Mouse (Mus musculus): ENCODE results near the gene Coro1c.
"Not testable (repeated sequence)": the region's sequence is repeated elsewhere in the genome, so short reads cannot be mapped to it uniquely, and the experiment has no call there.

Gene Coro1c

DNA sequence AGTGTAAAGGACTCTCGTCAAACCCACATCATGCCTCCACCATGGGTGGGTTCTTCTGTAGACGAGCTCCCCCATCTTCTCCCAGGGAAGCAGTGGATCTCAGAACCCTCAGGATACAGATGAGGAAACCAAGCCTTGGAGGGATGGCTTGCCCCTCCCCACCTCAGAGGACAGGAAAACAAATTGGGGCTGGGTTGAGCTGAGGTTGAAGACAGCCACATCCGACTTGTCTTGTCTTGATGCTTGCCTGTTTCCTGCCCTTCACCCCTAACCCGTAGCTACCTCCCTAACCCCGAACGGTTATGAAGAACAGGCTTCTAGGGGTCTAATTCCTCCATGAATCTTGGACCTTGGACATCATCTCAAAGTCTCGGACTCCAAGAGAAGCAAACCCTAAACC is 83.0 kb downstream of the Coro1c start:
- DNase-seq, result no peak

- no peak for DNase-seq
These were observed 84.3 kb downstream of the Coro1c start for GRCm38 (mm10) chr5:113824228-113824627.

GRCm38 (mm10) chr5:113818572-113818971 is 90.0 kb downstream of the Coro1c start:
- no peak for DNase-seq

- no peak for DNase-seq
These were observed 92.9 kb downstream of the Coro1c start for GRCm38 (mm10) chr5:113815638-113816152.

GRCm38 (mm10) chr5:113815041-113815389 is 93.5 kb downstream of the Coro1c start:
- no peak for DNase-seq

GRCm38 (mm10) chr5:113814111-113815040 is 94.2 kb downstream of the Coro1c start:
- no peak for DNase-seq

DNA sequence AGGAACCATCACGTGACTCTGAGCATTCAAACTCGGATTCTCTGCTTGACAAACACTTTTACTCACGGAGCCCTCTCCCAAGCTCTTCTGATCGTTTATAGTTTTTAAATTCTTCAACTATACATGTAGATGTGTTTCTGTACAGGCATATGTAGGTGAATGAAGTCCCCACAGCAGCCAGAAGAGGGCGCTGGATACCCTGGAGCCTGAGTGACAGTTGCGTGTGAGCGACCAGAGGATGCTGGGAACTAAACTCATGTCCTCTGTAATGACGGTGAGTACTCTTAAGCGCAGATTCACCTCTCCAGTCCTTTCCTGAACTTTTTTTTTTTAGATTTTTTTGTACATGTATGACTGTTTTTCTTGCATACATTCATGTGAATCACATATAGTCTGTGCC is 95.0 kb downstream of the Coro1c start:
- DNase-seq, result no peak

- no peak for DNase-seq
These were observed 95.9 kb downstream of the Coro1c start for GRCm38 (mm10) chr5:113812638-113813037.

GRCm38 (mm10) chr5:113811824-113812420 is 96.6 kb downstream of the Coro1c start:
- not testable (repeated sequence) for DNase-seq

DNA sequence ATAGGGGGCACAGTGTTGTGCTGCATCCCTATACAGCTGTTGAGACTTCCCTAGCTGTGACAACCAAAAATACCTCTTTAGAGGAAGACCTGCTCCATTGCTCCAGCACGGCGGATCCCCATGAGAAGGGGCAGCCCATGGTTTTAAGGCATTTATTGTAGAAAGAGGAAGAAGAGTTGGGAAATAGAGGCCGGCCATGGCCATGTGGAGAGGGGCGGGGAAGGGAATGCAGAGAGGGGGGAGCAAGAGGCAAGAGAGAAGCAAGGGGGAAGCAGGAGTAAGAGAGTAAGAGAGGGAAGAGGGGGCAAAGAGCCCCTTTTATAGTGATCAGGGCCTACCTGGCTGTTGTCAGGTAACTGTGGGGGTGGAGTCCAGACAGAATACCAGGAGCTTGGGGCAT is 98.4 kb downstream of the Coro1c start:
- no peak for DNase-seq

DNA sequence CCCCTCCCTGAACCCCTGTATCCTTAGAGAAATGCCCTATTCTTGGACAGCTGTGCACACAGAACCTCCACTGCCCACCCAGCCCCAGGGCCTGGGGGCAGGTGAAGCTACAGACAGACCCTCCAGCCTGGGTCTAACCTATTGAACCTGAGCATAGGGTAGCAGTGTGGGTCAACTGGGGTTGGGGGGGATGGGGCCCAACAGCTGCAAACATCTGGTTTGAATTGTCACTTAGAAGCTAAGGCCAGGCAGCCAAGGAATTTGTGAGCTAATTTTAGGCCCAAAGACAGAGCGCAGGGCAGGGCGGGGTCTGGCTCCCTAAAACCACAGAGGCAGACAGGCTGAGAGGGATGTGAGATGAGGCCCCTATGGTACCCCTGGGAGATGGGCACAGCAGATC is 100.4 kb downstream of the Coro1c start:
- no peak for DNase-seq

GRCm38 (mm10) chr5:113807712-113808111 is 100.8 kb downstream of the Coro1c start:
- no peak for DNase-seq

DNA sequence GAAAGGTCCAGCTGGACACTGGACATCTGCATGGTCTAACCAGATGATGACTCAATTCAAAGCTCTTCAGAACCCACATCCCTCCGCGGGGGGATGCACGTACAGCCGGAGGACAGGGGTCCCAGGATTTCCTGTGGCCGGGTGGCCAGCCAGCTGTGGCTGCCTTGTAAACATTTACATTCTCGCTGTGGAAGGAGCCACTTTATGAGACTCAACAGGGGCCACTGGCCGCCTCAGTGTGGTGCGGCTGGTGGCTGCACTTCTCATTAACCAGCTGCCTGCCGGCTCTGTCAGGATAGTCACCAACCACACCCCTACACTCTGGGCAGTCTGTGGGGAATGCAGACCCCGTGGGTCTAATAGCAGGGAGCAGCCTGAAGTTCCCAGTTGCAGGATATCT is 102.1 kb downstream of the Coro1c start:
- no peak for DNase-seq

DNA sequence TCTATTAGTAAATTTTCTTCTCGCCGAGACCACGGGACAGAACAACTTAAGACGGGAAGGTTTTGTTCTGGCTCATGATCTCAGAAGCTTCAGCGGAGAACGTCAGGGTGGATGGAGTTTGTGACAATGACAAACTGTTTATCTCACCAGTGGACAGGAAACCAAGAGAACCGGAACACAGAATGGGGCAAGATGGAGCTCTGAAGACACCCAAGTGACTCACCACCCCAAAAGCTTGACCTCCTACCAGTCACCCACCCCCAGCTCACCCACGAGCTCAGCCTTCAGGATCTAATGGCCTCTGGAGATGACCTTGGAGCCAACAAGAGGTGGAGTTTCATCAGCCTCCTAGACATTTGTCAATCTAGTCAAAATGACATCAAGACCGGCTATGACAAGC is 103.3 kb downstream of the Coro1c start:
- DNase-seq, result no peak

- no peak for DNase-seq
These were observed 104.1 kb downstream of the Coro1c start for GRCm38 (mm10) chr5:113804395-113804966.

DNA sequence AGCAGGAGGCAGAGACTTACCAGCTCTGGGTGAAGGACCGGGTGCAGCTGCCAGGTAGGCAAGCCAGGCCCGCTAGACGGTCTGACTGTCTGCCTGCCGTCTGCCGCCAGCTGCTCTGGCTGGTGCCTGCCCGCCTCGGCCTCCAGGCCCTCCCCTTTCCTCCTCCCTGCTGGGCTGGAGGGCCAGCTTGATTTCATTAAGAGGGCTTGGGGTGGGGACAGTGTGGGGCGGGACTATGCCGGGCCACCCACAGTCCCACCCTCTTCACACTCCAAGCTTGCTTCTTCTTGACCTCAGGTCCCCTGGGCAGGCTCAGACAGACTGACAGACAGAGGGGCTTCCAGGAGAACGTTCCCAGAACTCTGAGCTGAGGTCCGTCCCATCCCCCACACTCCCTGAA is 108.3 kb downstream of the Coro1c start, which contains the start of gene Tmem119:
Tmem119 (minus strand) TSS at position 237 of the 400 bp plus-strand sequence.
- DNase-seq, result no peak

GRCm38 (mm10) chr5:113799691-113800090 is 108.9 kb downstream of the Coro1c start:
- no peak for DNase-seq

DNA sequence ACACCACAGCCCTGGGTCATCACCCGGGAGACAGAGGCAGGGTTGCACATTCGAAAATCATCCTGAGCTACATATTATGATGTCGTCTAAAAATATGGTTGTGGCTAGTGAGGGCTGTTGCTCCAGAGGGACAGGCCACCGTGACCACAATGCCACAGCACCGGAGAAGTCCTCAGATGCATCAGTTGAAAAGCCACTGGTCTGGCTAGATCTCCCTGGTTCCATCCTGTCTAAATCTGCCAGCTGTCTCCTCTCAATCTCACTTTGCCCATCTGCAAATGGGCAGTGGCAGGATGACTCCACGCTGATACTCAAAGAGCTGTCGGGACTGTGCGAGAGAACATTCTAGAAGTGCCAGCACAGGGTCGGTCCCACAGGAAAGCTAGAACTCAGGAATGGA is 110.0 kb downstream of the Coro1c start:
- DNase-seq, result no peak

GRCm38 (mm10) chr5:113797149-113797882 is 111.2 kb downstream of the Coro1c start:
- no peak for DNase-seq

DNA sequence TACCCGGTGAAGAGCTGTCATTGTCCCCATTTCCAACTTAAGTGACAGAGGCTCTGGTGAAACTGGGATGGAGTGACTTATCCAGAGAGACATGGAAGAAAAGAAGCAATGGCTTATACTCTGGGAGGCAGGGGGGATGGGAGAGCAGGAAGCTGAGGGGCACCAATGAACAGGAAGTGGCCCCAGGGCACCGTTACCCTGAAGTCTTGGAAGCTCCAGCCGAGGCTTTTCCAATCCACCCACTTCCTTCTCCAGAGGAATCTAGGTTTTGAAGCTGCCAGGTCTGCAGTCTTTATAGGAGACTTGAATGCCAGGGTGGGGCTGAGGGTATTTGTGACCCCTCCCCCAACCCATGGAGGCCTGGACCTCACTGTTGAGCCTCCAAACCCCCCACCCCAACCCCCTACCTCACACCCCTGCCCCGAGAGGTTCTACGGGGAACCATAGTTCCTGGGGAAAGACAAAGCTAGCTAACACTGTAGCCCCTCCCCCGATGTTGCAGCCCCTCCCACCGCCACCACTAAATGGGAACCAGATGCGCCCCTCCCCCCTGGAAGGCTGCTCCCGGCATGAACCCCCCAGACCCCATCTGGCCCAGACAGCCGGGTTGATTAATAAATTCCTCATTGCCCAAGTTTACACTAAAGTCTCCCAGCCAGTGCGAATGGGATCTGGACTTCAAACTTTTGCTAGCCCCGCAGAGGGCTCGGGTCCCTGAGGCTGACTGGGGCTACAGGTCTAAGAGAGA is 112.0 kb downstream of the Coro1c start:
- DNase-seq, result no peak
